Mouse (Mus musculus): ENCODE data around the gene Dnase1. TPM values are rescaled to one million over a fixed set of nuclear protein-coding genes. Genes with fewer than 3 reads are reported as not detected.
"Not testable (repeated sequence)": the region's sequence is repeated elsewhere in the genome, so short reads cannot be mapped to it uniquely, and the experiment has no call there.

The Dnase1 gene
- total and polyA plus RNA-seq, 3 experiments: 0.81 to 7.7 TPM; not detected in 1

DNA sequence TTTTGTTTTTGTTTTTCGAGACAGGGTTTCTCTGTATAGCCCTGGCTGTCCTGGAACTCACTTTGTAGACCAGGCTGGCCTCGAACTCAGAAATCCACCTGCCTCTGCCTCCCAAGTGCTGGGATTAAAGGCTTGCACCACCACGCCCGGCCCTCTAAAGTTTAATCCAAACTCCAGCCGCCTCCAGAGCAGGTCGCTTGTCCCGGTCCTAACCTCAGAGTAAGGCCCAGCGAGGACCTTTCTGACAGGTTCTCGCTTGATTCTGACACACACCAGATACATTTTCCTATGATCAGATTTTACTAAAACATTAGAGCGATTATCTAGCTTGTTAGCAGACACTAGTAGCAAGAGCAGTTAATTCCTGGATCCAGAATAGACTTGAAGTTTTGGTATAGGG lies 41.6 kb downstream of the Dnase1 start:
- H3K27ac ChIP-seq (ENCODE audit: control insufficient read depth, low read depth, low read length); H3K9me3 ChIP-seq (replicated peaks; ENCODE audit: insufficient read depth, low read length); H3K27me3 ChIP-seq (ENCODE audit: control insufficient read depth in 1 of 2, insufficient read depth in 2 of 2, low read length in 2 of 2): not testable (repeated sequence)
- H3K79me2 ChIP-seq (ENCODE audit: control insufficient read depth, insufficient read depth, low read length, poor library complexity): peaks cover 30% of the 10 kb centered on the region
- peak overlapping the region; percentile 85 for H3K9ac ChIP-seq (ENCODE audit: control insufficient read depth, low read depth, low read length, poor library complexity, severe bottlenecking)
- peaks cover 16 to 36% of the 10 kb centered on the region in 2 experiments for H3K4me1 ChIP-seq (ENCODE audit: control insufficient read depth in 1 of 2, insufficient read depth in 2 of 2, low read length in 2 of 2)
- peak; percentile 38 for DNase-seq (ENCODE audit: low read depth, low spot score)
- H3K36me3 ChIP-seq (ENCODE audit: control insufficient read depth in 1 of 2, insufficient read depth in 2 of 2, low read length in 2 of 2): peaks cover 0 to 46% of the 10 kb centered on the region in 2 experiments; a peak in 2 of 4 replicates
- H3K4me3 ChIP-seq (ENCODE audit: control insufficient read depth in 1 of 2, insufficient read depth in 1 of 2, low read depth in 2 of 2, low read length in 2 of 2): peak overlapping the region; percentile 93 to 95; a peak in 3 of 4 replicates

DNA sequence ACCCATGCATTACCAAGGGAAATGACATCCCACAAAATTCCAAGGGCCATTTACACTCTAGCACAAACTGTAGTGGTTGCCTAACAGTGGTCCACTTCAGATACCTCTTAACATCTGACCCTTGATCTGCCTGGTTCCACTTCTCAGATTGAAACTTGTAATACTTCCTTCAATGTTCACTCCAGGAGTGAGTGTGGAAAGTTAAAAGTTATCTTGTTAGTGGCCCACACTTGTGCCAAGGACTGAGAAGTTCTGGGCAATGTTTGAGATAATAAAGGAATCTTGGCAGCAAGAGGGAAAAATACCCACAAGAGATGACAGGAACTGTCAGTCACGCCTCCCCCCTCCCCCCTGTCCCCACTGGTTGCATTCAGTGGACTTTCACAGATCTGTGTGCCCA lies 42.9 kb downstream of the Dnase1 start:
- peaks cover 0 to 33% of the 10 kb centered on the region in 2 experiments; a peak in 2 of 4 replicates for H3K36me3 ChIP-seq (ENCODE audit: control insufficient read depth in 1 of 2, insufficient read depth in 2 of 2, low read length in 2 of 2)
- H3K27ac ChIP-seq (ENCODE audit: control insufficient read depth, low read depth, low read length): no peak overlapping the region
- TF ChIP-seq NRF1 (IDR thresholded peaks at IDR 0.05; ENCODE audit: insufficient read depth, low read depth, low read length, poor library complexity, severe bottlenecking): no peak
- no peak for TF ChIP-seq MYC (IDR thresholded peaks at IDR 0.05; ENCODE audit: low read depth, low read length)
- TF ChIP-seq BHLHE40 (IDR thresholded peaks at IDR 0.05; ENCODE audit: borderline replicate concordance, low read depth, low read length): no peak
- no peak for TF ChIP-seq MXI1 (IDR thresholded peaks at IDR 0.05; ENCODE audit: low read depth, low read length)
- TF ChIP-seq TCF12 (IDR thresholded peaks at IDR 0.05; ENCODE audit: low read depth, low read length): no peak
- TF ChIP-seq UBTF (IDR thresholded peaks at IDR 0.05; ENCODE audit: borderline replicate concordance, insufficient read depth, low read depth, low read length): no peak
- no peak for TF ChIP-seq HCFC1 (IDR thresholded peaks at IDR 0.05; ENCODE audit: low read depth, low read length)
- no peak for TF ChIP-seq ETS1 (IDR thresholded peaks at IDR 0.05; ENCODE audit: low read depth, low read length)
- TF ChIP-seq ZKSCAN1 (IDR thresholded peaks at IDR 0.05; ENCODE audit: low read depth, low read length): no peak
- TF ChIP-seq USF2 (IDR thresholded peaks at IDR 0.05; ENCODE audit: borderline replicate concordance in 1 of 2, insufficient read depth in 1 of 2, low read depth in 1 of 2, low read length in 2 of 2): no peak
- no peak for TF ChIP-seq MAFK (IDR thresholded peaks at IDR 0.05; ENCODE audit: borderline replicate concordance, low read depth, low read length)
- no peak overlapping the region for H3K4me3 ChIP-seq (ENCODE audit: control insufficient read depth in 1 of 2, insufficient read depth in 1 of 2, low read depth in 2 of 2, low read length in 2 of 2)
- H3K4me1 ChIP-seq (ENCODE audit: control insufficient read depth in 1 of 2, insufficient read depth in 2 of 2, low read length in 2 of 2): peaks cover 10 to 28% of the 10 kb centered on the region in 2 experiments
- no peak overlapping the region for H3K9ac ChIP-seq (ENCODE audit: control insufficient read depth, low read depth, low read length, poor library complexity, severe bottlenecking)
- no peaks in the 10 kb centered on the region for H3K9me3 ChIP-seq (replicated peaks; ENCODE audit: insufficient read depth, low read length)
- DNase-seq (ENCODE audit: low read depth, low spot score): no peak
- peaks cover 23% of the 10 kb centered on the region for H3K79me2 ChIP-seq (ENCODE audit: control insufficient read depth, insufficient read depth, low read length, poor library complexity)
- H3K27me3 ChIP-seq (ENCODE audit: control insufficient read depth in 1 of 2, insufficient read depth in 2 of 2, low read length in 2 of 2): no peaks in the 10 kb centered on the region

- peak; percentile 21 for DNase-seq (ENCODE audit: low read depth, low spot score)
- Histone ChIP-seq H3K79me2 (ENCODE audit: control insufficient read depth, insufficient read depth, low read length, poor library complexity) (peaks cover 21% of the 10 kb centered on the region), H3K4me1 (ENCODE audit: control insufficient read depth in 1 of 2, insufficient read depth in 2 of 2, low read length in 2 of 2) (peaks cover 7 to 25% of the 10 kb centered on the region in 2 experiments), H3K36me3 (ENCODE audit: control insufficient read depth in 1 of 2, insufficient read depth in 2 of 2, low read length in 2 of 2) (peaks cover 0 to 29% of the 10 kb centered on the region in 2 experiments; a peak in 3 of 4 replicates)
- H3K27me3 ChIP-seq (ENCODE audit: control insufficient read depth in 1 of 2, insufficient read depth in 2 of 2, low read length in 2 of 2); H3K27ac ChIP-seq (ENCODE audit: control insufficient read depth, low read depth, low read length); H3K9me3 ChIP-seq (replicated peaks; ENCODE audit: insufficient read depth, low read length); H3K4me3 ChIP-seq (ENCODE audit: control insufficient read depth in 1 of 2, insufficient read depth in 1 of 2, low read depth in 2 of 2, low read length in 2 of 2); H3K9ac ChIP-seq (ENCODE audit: control insufficient read depth, low read depth, low read length, poor library complexity, severe bottlenecking): not testable (repeated sequence)
- TF ChIP-seq MEF2A (IDR thresholded peaks at IDR 0.05; ENCODE audit: extremely low read depth, insufficient replicate concordance, low read depth, low read length, poor library complexity, severe bottlenecking) (peak; percentile 61; the same call in 1 of the 2 replicates), ETS1 (IDR thresholded peaks at IDR 0.05; ENCODE audit: low read depth, low read length) (peak; percentile 13; the same call in 1 of the 2 replicates), TBP (IDR thresholded peaks at IDR 0.05; ENCODE audit: low read depth, low read length) (peak; percentile 65)
These were observed 43.7 kb downstream of the Dnase1 start for GRCm38 (mm10) chr16:4080419-4080818.
